Mouse (Mus musculus) heart, embryonic 12.5 days (tissue): ENCODE data around the gene Gabbr2. TPM values are rescaled to one million over a fixed set of nuclear protein-coding genes. Genes with fewer than 3 reads are reported as not detected.
"Not testable (repeated sequence)": the region's sequence is repeated elsewhere in the genome, so short reads cannot be mapped to it uniquely, and the experiment has no call there.

ENCODE experiments used
- ATAC-seq: fragments of 200-750 bp; cut with Nextera tagmentation; 2 replicates; pipeline ENCODE4 v1.8.0; 2017; ENCODE audit warnings: moderate TSS enrichment, moderate library complexity; ENCODE audit not compliant: insufficient number of reproducible peaks, low FRiP score
- H3K27ac ChIP-seq: fragments of 300-500 bp; sonication (generic); 2 replicates; pipeline ENCODE4 v1.5.1; 2016; ENCODE audit warnings: mild to moderate bottlenecking, moderate library complexity; ENCODE audit not compliant: poor library complexity, severe bottlenecking
- H3K27me3 ChIP-seq: fragments of 300-500 bp; sonication (generic); replicated peaks from 2 replicates; pipeline ENCODE4 v1.6.1; 2016; ENCODE audit warnings: mild to moderate bottlenecking, moderate library complexity
- H3K36me3 ChIP-seq: fragments of 300-500 bp; sonication (generic); 2 replicates; pipeline ENCODE4 v1.6.1; 2016; ENCODE audit warnings: mild to moderate bottlenecking, moderate library complexity
- H3K4me1 ChIP-seq: fragments of 300-500 bp; sonication (generic); replicated peaks from 2 replicates; pipeline ENCODE4 v1.6.1; 2016; ENCODE audit warnings: mild to moderate bottlenecking
- H3K4me2 ChIP-seq: fragments of 300-500 bp; sonication (generic); 2 replicates; pipeline ENCODE4 v1.6.1; 2016; ENCODE audit warnings: mild to moderate bottlenecking, moderate library complexity
- H3K4me3 ChIP-seq: fragments of 300-500 bp; sonication (generic); 2 replicates; pipeline ENCODE4 v1.5.1; 2016; ENCODE audit warnings: mild to moderate bottlenecking
- H3K9ac ChIP-seq: fragments of 300-500 bp; sonication (generic); 2 replicates; pipeline ENCODE4 v1.6.1; 2016; ENCODE audit warnings: mild to moderate bottlenecking, moderate library complexity
- H3K9me3 ChIP-seq: fragments of 300-500 bp; sonication (generic); replicated peaks from 2 replicates; pipeline ENCODE4 v1.6.1; 2016; ENCODE audit warnings: mild to moderate bottlenecking, moderate library complexity
- WGBS: fragments of 180-500 bp; shearing (Covaris S2); methylation state at CpG from one replicate; pipeline ENCODE4 v1.1.7; 2016; 5-methylcytosine and 5-hydroxymethylcytosine counted together
- polyA plus RNA-seq: library from polyadenylated mRNA; unstranded; fragments of >200 nt; fragmentation: Nextera tagmentation; extraction: Ambion mirVana; gene quantifications from 2 replicates; pipeline ENCODE4 v1.2.1, GENCODE M21; 2016

The Gabbr2 gene
- polyA plus RNA-seq, 1 experiment from 2014 or later, result 0.05 TPM

DNA sequence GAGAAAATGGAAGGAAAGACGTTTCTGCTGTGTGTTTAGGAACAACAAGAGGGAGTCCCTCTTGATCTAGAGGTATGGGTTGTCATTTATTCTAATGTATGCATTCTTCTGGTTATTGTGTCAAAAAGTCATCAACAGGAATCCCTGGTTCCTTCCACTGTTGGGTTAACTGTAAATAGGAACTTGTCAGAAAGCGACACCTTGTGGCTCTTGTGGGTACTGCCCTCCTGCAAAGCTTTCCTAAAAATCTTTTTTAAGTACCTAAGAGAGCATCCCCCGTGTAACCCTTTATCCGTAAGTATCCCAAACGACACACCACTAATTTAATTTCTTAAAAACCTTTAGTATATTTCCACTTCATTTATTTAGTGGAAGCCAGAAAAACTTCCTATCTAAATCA, 334.6 kb downstream of the Gabbr2 start:
- ATAC-seq, result no peak
- no peak overlapping the region for H3K9ac ChIP-seq
- H3K4me2 ChIP-seq, result no peak overlapping the region
- WGBS, result 12% methylated on average over 5 of the region's 5 CpGs
- no peaks in the 10 kb centered on the region for H3K36me3 ChIP-seq
- H3K27me3 ChIP-seq, result peaks cover 40% of the 10 kb centered on the region
- no peak overlapping the region for H3K4me3 ChIP-seq
- no peak overlapping the region for H3K27ac ChIP-seq
- H3K4me1 ChIP-seq, result no peaks in the 10 kb centered on the region
- no peaks in the 10 kb centered on the region for H3K9me3 ChIP-seq

GRCm38 (mm10) chr4:46655956-46656355, 335.7 kb downstream of the Gabbr2 start:
- Histone ChIP-seq H3K4me1 (no peaks in the 10 kb centered on the region), H3K4me2 (no peak overlapping the region), H3K9me3 (no peaks in the 10 kb centered on the region), H3K4me3 (no peak overlapping the region), H3K27ac (no peak overlapping the region), H3K36me3 (no peaks in the 10 kb centered on the region), H3K27me3 (peaks cover 51% of the 10 kb centered on the region), H3K9ac (no peak overlapping the region)
- ATAC-seq, result no peak
- 58% methylated on average over 2 of the region's 2 CpGs for WGBS

- WGBS, result 56% methylated on average over 1 of the region's 1 CpGs
- no peaks in the 10 kb centered on the region for H3K4me1 ChIP-seq
- H3K4me2 ChIP-seq, result no peak overlapping the region
- H3K27ac ChIP-seq, result no peak overlapping the region
- no peaks in the 10 kb centered on the region for H3K9me3 ChIP-seq
- H3K9ac ChIP-seq, result no peak overlapping the region
- no peak for ATAC-seq
- no peaks in the 10 kb centered on the region for H3K36me3 ChIP-seq
- no peak overlapping the region for H3K4me3 ChIP-seq
- H3K27me3 ChIP-seq, result peaks cover 46% of the 10 kb centered on the region
These were observed 336.4 kb downstream of the Gabbr2 start for GRCm38 (mm10) chr4:46655298-46655697.

DNA sequence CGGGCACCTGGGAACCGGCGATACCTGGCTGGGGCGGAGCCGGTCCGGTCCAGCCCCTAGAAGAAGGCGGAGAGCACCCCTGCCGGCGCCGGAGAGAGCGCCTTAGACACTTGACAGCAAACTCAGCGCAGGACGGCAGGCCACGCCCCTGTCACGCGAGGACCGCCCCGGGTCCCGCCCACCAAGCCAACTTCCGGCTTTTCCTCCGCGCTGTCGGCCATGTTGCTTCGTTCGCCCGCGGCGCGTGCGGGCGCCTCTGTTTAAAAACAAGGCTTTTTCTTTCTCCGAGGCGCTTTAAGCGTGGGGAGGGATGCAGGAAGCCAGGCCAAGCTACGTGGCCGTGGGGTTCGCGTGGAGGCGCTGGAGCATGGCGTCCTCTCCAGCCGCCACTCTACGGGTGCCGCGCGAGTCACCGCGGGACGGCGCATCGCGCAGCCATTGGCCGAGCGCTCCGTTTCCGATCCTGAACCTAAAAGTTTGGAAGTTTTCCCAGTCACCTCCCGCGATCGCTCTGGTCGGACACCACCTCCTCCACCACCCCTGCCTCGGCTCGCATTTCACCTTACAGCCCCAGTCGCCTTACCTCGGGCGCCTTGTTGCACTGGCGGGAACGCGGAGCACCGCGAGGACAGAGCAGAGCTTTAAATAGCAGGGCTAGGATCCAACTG, 341.5 kb downstream of the Gabbr2 start, which contains the start of gene Tbc1d2:
Gene Tbc1d2, minus strand, starts transcription at position 124 of the 668 bp plus-strand sequence.
- H3K27me3 ChIP-seq, result peaks cover 58% of the 10 kb centered on the region
- under 1% methylated on average over 69 of the region's 69 CpGs for WGBS
- peak within 1 kb of the TSS; percentile 71 for H3K9ac ChIP-seq
- H3K9me3 ChIP-seq, result no peaks in the 10 kb centered on the region
- peaks cover 5% of the 10 kb centered on the region for H3K4me1 ChIP-seq
- ATAC-seq, result peak; percentile 94
- H3K4me3 ChIP-seq, result peak within 1 kb of the TSS; percentile 73
- H3K27ac ChIP-seq, result peak within 1 kb of the TSS; percentile 56; the same call in 1 of the 2 replicates
- H3K4me2 ChIP-seq, result peak within 1 kb of the TSS; percentile 89
- no peaks in the 10 kb centered on the region for H3K36me3 ChIP-seq

- Histone ChIP-seq H3K4me3 (peak overlapping the region; percentile 73), H3K36me3 (no peaks in the 10 kb centered on the region), H3K4me2 (peak overlapping the region; percentile 89), H3K9ac (no peak overlapping the region), H3K27me3 (peaks cover 51% of the 10 kb centered on the region), H3K27ac (no peak overlapping the region), H3K4me1 (peaks cover 5% of the 10 kb centered on the region), H3K9me3 (no peaks in the 10 kb centered on the region)
- 49% methylated on average over 4 of the region's 4 CpGs for WGBS
- ATAC-seq, result no peak
These were observed 342.5 kb downstream of the Gabbr2 start for GRCm38 (mm10) chr4:46649161-46649560.

- H3K27ac ChIP-seq, result no peak overlapping the region
- ATAC-seq, result peak; percentile 45
- no peak overlapping the region for H3K4me3 ChIP-seq
- H3K27me3 ChIP-seq, result peaks cover 13% of the 10 kb centered on the region
- no peak overlapping the region for H3K9ac ChIP-seq
- no peak overlapping the region for H3K4me2 ChIP-seq
- H3K9me3 ChIP-seq, result no peaks in the 10 kb centered on the region
- WGBS, result 80% methylated on average over 8 of the region's 8 CpGs
- peaks cover 9% of the 10 kb centered on the region for H3K4me1 ChIP-seq
- H3K36me3 ChIP-seq, result no peaks in the 10 kb centered on the region
These were observed 348.0 kb downstream of the Gabbr2 start for GRCm38 (mm10) chr4:46643676-46644112.

DNA sequence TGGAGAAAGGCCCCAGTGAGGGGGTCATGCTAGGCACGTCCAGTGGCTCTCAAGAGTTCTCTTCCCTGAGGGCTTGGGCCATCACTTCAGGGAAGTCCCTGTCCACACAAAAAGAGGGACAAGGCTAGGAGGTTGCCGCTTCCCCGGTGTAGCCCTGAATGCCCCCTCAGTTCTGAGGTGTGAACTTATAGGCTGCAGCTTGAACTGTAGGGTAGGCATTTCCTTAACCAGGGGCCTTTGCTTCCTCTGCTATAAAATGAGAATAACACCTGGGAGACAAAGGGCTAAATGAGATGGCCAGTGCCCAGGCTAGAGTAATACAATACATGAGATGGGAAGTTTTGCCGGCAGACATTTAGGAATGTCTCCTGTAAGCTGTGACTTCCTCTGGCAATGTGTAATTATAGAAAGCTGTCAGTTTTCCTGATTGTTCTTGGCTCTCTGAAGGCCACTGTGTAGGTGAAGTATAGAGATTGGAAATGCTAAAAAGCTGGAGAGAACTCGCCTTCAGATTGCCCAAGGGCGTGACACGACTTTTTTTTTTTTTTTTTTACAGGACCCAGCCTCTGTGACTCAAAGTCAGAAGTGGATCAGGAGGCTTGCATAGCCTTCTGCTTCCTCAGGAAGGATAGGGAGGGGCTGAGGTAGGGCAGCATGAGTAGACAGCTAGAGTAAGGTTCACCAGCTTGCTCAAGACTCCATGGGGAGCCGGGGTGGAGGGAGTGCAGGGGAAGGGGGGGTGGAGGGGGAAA, 348.6 kb downstream of the Gabbr2 start:
- no peak overlapping the region for H3K4me3 ChIP-seq
- no peak overlapping the region for H3K4me2 ChIP-seq
- no peaks in the 10 kb centered on the region for H3K9me3 ChIP-seq
- 0 out of 2 replicates have a peak, but pooled peaks have one; percentile 25 for ATAC-seq
- no peak overlapping the region for H3K27ac ChIP-seq
- peaks cover 7% of the 10 kb centered on the region for H3K27me3 ChIP-seq
- H3K36me3 ChIP-seq, result no peaks in the 10 kb centered on the region
- 66% methylated on average over 8 of the region's 8 CpGs for WGBS
- no peak overlapping the region for H3K9ac ChIP-seq
- peaks cover 9% of the 10 kb centered on the region for H3K4me1 ChIP-seq

GRCm38 (mm10) chr4:46641283-46641682, 350.4 kb downstream of the Gabbr2 start:
- no peaks in the 10 kb centered on the region for H3K36me3 ChIP-seq
- H3K9ac ChIP-seq, result no peak overlapping the region
- H3K4me2 ChIP-seq, result no peak overlapping the region
- no peak overlapping the region for H3K27ac ChIP-seq
- no peak overlapping the region for H3K4me3 ChIP-seq
- no peak for ATAC-seq
- no peaks in the 10 kb centered on the region for H3K9me3 ChIP-seq
- no peaks in the 10 kb centered on the region for H3K27me3 ChIP-seq
- peaks cover 9% of the 10 kb centered on the region for H3K4me1 ChIP-seq
- 69% methylated on average over 4 of the region's 4 CpGs for WGBS

DNA sequence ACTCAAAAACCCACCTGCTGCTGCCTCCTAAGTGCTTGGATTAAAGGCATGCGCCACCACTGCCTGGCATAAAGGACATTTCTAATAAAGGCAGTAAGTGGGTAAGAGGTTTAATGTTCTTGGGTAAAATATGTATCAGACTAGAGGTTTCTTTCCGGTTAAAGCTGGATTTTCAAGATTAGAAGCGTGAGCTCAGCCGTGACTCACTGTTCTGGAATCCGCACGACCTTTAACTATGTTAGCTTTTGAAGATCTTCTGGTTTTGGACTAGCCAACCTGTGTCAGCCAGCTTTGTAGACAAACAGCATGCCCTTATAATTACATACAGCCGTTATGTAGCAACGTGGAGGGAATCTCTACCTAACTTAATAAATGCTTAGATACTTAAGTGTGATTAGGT, 351.8 kb downstream of the Gabbr2 start:
- Histone ChIP-seq H3K9ac (no peak overlapping the region), H3K9me3 (no peaks in the 10 kb centered on the region), H3K36me3 (no peaks in the 10 kb centered on the region), H3K4me3 (no peak overlapping the region), H3K27me3 (0 out of 2 replicates have a peak, but pooled peaks cover 2% of the 10 kb centered on the region), H3K4me2 (no peak overlapping the region), H3K27ac (no peak overlapping the region), H3K4me1 (peaks cover 9% of the 10 kb centered on the region)
- ATAC-seq, result no peak
- 56% methylated on average over 8 of the region's 8 CpGs for WGBS

GRCm38 (mm10) chr4:46637250-46637649, 354.4 kb downstream of the Gabbr2 start:
- H3K4me3 ChIP-seq, ATAC-seq, H3K27ac ChIP-seq, H3K4me1 ChIP-seq, H3K4me2 ChIP-seq, H3K36me3 ChIP-seq, H3K9ac ChIP-seq, H3K9me3 ChIP-seq: not testable (repeated sequence)
- 85% methylated on average over 10 of the region's 10 CpGs for WGBS
- peaks cover 16% of the 10 kb centered on the region; the same call in 1 of the 2 replicates for H3K27me3 ChIP-seq

DNA sequence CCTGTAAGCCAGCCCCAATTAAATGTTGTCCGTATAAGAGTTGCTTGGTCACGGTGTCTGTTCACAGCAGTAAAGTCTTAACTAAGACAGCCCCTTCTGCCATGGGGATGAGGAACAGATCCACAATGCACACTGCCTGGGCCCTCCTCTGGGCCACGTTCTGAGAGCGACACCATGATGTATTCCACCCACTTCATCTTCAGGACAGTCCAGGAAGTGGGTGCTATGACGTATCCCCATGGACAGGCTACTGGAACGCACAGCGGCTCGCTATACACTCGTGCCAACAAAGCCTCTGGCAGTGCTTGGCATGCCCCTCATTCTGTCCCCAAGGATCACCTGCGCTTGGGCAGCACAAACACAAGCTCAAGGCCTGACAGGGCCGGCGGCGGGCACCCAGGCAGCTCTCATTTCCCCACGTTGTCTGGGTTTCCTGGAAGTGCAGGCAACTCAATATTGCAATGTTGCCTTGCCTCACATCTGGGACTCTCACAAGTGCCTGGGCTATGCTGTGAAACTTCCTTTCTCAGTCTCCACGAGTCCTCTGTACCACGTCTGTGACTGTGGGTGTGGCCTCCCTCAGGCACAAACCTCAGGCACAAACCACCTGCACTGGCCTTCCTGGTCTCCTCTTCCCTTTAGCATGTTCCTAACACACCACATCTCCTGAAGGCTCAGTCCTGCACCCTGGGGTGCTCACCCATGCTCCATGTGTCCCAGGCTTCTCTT, 355.8 kb downstream of the Gabbr2 start:
- H3K9me3 ChIP-seq, result no peaks in the 10 kb centered on the region
- H3K4me1 ChIP-seq, result no peaks in the 10 kb centered on the region
- H3K27me3 ChIP-seq, result peaks cover 16% of the 10 kb centered on the region; the same call in 1 of the 2 replicates
- 79% methylated on average over 16 of the region's 16 CpGs for WGBS
- H3K9ac ChIP-seq, result no peak overlapping the region
- H3K36me3 ChIP-seq, result no peaks in the 10 kb centered on the region
- no peak for ATAC-seq
- H3K4me2 ChIP-seq, result no peak overlapping the region
- H3K4me3 ChIP-seq, result no peak overlapping the region
- no peak overlapping the region for H3K27ac ChIP-seq
